Mouse (Mus musculus) hindbrain, postnatal 0 days (tissue): ENCODE measurements around the gene Gpbar1. TPM values are rescaled to one million over a fixed set of nuclear protein-coding genes. Genes with fewer than 3 reads are reported as not detected.
"Not testable (repeated sequence)": the region's sequence is repeated elsewhere in the genome, so short reads cannot be mapped to it uniquely, and the experiment has no call there.

ENCODE experiments used
- ATAC-seq: fragments of 200-750 bp; cut with Nextera tagmentation; 2 replicates; pipeline ENCODE4 v1.8.0; 2017; ENCODE audit warnings: mild to moderate bottlenecking, moderate TSS enrichment, moderate library complexity
- DNase-seq: peaks from one replicate; pipeline ENCODE4 v3.0.0-alpha.2; 2015; ENCODE audit warnings: low spot score
- H3K27ac ChIP-seq: fragments of 300-500 bp; sonication (generic); 2 replicates; pipeline ENCODE4 v1.5.1; 2014; ENCODE audit warnings: mild to moderate bottlenecking
- H3K27me3 ChIP-seq: fragments of 300-500 bp; sonication (generic); 2 replicates; pipeline ENCODE4 v1.6.1; 2014; ENCODE audit warnings: low read length, mixed read lengths; ENCODE audit not compliant: insufficient read depth
- H3K36me3 ChIP-seq: fragments of 300-500 bp; sonication (generic); 2 replicates; pipeline ENCODE4 v1.6.1; 2014; ENCODE audit warnings: low read length, mixed read lengths; ENCODE audit not compliant: insufficient read depth
- H3K4me1 ChIP-seq: fragments of 300-500 bp; sonication (generic); 2 replicates; pipeline ENCODE4 v1.6.1; 2014; ENCODE audit warnings: antibody characterized with exemption, low read length, mixed read lengths; ENCODE audit not compliant: insufficient read depth
- H3K4me2 ChIP-seq: fragments of 300-500 bp; sonication (generic); 2 replicates; pipeline ENCODE4 v1.6.1; 2014; ENCODE audit warnings: low read depth, mild to moderate bottlenecking, low read length, moderate library complexity, mixed read lengths
- H3K4me3 ChIP-seq: fragments of 300-500 bp; sonication (generic); 2 replicates; pipeline ENCODE4 v1.5.1; 2014; ENCODE audit warnings: low read length
- H3K9ac ChIP-seq: fragments of 300-500 bp; sonication (generic); replicated peaks from 2 replicates; pipeline ENCODE4 v1.6.1; 2014; ENCODE audit warnings: mild to moderate bottlenecking, low read length, moderate library complexity, mixed read lengths
- H3K9me3 ChIP-seq: fragments of 300-500 bp; sonication (generic); 2 replicates; pipeline ENCODE4 v1.6.1; 2016; ENCODE audit warnings: low read length, mixed read lengths
- CTCF ChIP-seq: IDR thresholded peaks from 2 replicates; pipeline ENCODE4 v1.5.1; 2016; ENCODE audit warnings: antibody characterized with exemption, control low read depth, low read depth
- WGBS: fragments of 180-500 bp; shearing (Covaris S2); extraction: QIAGEN DNeasy Blood & Tissue Kit; methylation state at CpG from one replicate; pipeline ENCODE4 v1.1.7; 2014; 5-methylcytosine and 5-hydroxymethylcytosine counted together
- polyA plus RNA-seq: library from polyadenylated mRNA; unstranded; fragments of >200 nt; fragmentation: Nextera tagmentation; extraction: Ambion mirVana; gene quantifications from 2 replicates; pipeline ENCODE4 v1.2.1, GENCODE M21; 2015
- total RNA-seq: library from RNA; depleted of rRNA; stranded (reverse); fragments of >200 nt; gene quantifications from 2 replicates; pipeline ENCODE4 v1.2.3, GENCODE M21; 2014; rRNA removed

The Gpbar1 gene
- total and polyA plus RNA-seq, 2 experiments from 2014 or later, result not detected

DNA sequence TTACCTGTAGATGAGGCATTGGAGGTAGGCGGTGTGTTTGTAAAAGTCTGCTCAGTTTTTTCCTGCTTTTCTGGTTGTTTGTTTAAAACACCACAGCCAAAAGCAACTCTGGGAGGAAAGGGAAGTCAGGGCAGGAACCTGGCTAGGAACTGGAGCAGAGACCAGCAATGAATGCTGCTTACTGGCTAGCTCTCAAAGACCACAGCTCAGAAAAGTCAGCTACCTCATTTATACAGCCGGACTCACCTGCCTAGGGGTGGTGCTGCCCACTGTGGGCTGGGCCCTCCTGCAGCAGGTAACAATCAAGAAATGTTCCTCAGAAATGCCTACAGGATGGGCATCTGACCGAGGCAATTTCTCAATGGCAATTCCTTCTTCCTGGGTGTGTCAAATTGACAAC lies 36.4 kb downstream of the Gpbar1 start:
- H3K9ac ChIP-seq, result no peak overlapping the region
- DNase-seq (no peak), ATAC-seq (no peak)
- no peak overlapping the region for H3K4me3 ChIP-seq
- no peaks in the 10 kb centered on the region for H3K27me3 ChIP-seq
- H3K4me2 ChIP-seq, result no peak overlapping the region
- no peak for TF ChIP-seq CTCF
- no peaks in the 10 kb centered on the region for H3K4me1 ChIP-seq
- H3K9me3 ChIP-seq, result no peaks in the 10 kb centered on the region
- H3K36me3 ChIP-seq, result no peaks in the 10 kb centered on the region
- H3K27ac ChIP-seq, result no peak overlapping the region
- 87% methylated on average over 3 of the region's 3 CpGs for WGBS

DNA sequence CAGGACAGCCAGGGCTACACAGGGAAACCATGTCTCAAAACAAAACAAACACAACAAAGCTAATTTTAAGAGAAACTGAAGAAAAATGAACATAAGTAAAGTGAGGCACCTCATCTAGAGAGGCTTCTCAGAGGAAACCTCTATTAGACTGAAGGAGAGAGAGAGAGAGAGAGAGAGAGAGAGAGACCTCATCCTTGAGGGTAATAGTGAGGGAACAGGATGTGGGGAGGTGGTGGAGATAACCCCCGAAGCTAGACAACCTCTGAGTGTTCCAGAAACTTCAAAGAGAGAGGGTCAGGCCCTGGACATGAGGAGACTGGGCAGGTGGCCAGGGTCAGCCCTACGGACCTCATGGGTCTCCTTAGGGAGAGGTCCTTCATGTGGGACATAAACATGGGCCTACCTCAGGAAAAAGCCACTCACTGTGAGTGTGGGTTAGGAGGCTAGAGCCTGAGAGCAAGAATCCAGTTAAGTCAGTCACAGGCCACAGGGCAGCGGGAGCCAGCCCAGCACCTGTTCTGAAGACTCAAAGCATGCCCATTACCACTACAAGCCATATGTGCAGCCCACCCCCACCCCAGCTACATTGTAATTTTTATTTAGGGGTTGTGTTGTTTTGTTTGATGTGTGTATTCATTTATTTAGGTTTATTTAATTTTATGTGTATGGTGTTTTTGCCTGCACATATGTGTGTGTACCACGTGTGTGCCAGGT lies 37.9 kb downstream of the Gpbar1 start:
- no peak overlapping the region for H3K9ac ChIP-seq
- ATAC-seq, result no peak
- DNase-seq, result no peak
- H3K4me1 ChIP-seq, result no peaks in the 10 kb centered on the region
- H3K27me3 ChIP-seq, result no peaks in the 10 kb centered on the region
- H3K9me3 ChIP-seq, result no peaks in the 10 kb centered on the region
- H3K27ac ChIP-seq, result no peak overlapping the region
- 84% methylated on average over 4 of the region's 4 CpGs for WGBS
- H3K4me3 ChIP-seq, result no peak overlapping the region
- H3K36me3 ChIP-seq, result no peaks in the 10 kb centered on the region
- H3K4me2 ChIP-seq, result no peak overlapping the region
- TF ChIP-seq CTCF, result no peak

DNA sequence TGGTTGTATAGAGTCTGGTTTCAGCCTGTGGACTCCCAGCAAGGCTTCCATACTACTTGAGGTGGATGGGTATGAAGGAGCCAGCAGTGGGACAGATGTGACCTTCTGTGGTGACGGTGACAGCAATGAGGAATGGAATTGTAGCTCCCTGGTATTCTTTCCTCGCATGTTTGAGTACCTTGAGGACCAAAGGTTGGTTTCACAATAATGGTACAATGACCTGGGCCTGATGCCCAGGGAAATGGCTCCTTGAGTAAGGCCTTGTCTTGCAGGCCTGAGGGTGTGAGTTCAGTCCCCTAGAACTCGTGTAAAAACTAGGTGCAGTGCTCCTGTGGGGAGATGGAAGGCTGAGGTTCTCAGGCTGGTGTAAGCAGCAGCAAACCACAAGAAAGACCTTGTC lies 40.4 kb downstream of the Gpbar1 start:
- 88% methylated on average over 3 of the region's 3 CpGs for WGBS
- Histone ChIP-seq H3K4me1 (no peaks in the 10 kb centered on the region), H3K4me3 (no peak overlapping the region), H3K27ac (no peak overlapping the region), H3K4me2 (no peak overlapping the region), H3K9ac (no peak overlapping the region), H3K36me3 (no peaks in the 10 kb centered on the region), H3K9me3 (no peaks in the 10 kb centered on the region), H3K27me3 (no peaks in the 10 kb centered on the region)
- no peak for TF ChIP-seq CTCF
- ATAC-seq (no peak), DNase-seq (no peak)

DNA sequence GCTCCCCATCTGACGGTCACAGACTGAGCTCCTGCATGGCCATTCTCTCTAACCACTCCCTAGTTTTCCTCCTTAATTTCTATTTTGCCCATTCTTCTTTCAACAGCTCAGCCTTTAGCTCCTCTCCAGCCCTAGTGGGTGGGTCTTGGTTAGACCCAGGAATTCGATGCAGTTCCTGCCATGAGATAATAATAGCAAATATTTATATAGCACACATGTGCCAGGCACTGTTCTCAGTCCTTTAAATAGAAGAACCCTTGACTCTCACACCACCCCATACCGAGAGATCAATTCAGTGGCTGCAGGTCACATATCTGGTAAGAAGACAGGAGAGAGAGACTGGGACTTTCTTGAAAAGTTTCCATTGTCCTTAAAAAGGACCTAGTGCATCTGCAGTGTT lies 43.0 kb downstream of the Gpbar1 start:
- H3K27me3 ChIP-seq, result no peaks in the 10 kb centered on the region
- H3K9ac ChIP-seq, result no peak overlapping the region
- DNase-seq (no peak), ATAC-seq (no peak)
- WGBS, result 88% methylated on average over 3 of the region's 3 CpGs
- no peak overlapping the region for H3K4me2 ChIP-seq
- no peak for TF ChIP-seq CTCF
- no peak overlapping the region for H3K27ac ChIP-seq
- H3K36me3 ChIP-seq, result no peaks in the 10 kb centered on the region
- H3K4me1 ChIP-seq, result no peaks in the 10 kb centered on the region
- H3K4me3 ChIP-seq, result no peak overlapping the region
- no peaks in the 10 kb centered on the region for H3K9me3 ChIP-seq

DNA sequence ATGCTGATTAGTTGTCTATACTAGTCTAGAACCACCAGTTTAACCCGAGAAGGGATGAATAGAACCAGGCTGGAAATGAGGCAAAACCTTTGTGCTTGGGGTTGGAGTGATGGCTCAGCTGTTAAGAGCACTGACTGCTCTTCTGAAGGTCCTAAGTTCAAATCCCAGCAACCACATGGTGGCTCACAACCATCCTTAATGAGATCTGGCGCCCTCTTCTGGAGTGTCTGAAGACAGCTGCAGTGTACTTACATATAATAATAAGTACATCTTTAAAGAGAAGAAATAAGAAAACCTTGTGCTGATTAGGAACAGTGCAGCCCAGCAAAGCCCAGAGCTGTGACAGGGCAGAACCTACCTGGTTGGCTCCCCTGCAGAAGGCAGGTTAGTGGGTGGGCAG lies 48.6 kb downstream of the Gpbar1 start:
- 64% methylated on average over 2 of the region's 2 CpGs for WGBS
- not testable (repeated sequence) for H3K27me3 ChIP-seq, H3K9ac ChIP-seq, H3K4me1 ChIP-seq, DNase-seq, H3K9me3 ChIP-seq, H3K36me3 ChIP-seq, H3K4me3 ChIP-seq, ATAC-seq, H3K27ac ChIP-seq, H3K4me2 ChIP-seq

Other genes starting within 250 kb of the Gpbar1 start
- gene Tns1, start 154.1 kb upstream of the Gpbar1 start, total RNA-seq, result 24.1 and 28.0 TPM in 2 replicates
- 10.3 and 11.7 TPM in 2 replicates for gene Tns1, start 154.1 kb upstream of the Gpbar1 start, polyA plus RNA-seq
- gene Rufy4, start 153.0 kb upstream of the Gpbar1 start, total RNA-seq, result not detected in 2 replicates
- gene Rufy4, start 153.0 kb upstream of the Gpbar1 start, polyA plus RNA-seq, result 0.08 and 0.10 TPM in 2 replicates
- gene Cxcr2, start 124.6 kb upstream of the Gpbar1 start, total RNA-seq, result 0.52 TPM in 1 of 2 replicates, not detected in the other
- gene Cxcr2, start 124.6 kb upstream of the Gpbar1 start, polyA plus RNA-seq, result 0.05 and 0.18 TPM in 2 replicates
- gene Cxcr1, start 83.9 kb upstream of the Gpbar1 start, total RNA-seq, result not detected in 2 replicates
- not detected in 2 replicates for gene Cxcr1, start 83.9 kb upstream of the Gpbar1 start, polyA plus RNA-seq
- 108 and 131 TPM in 2 replicates for gene Arpc2, start 42.5 kb upstream of the Gpbar1 start, total RNA-seq
- gene Arpc2, start 42.5 kb upstream of the Gpbar1 start, polyA plus RNA-seq, result 414 and 417 TPM in 2 replicates
- 131 and 161 TPM in 2 replicates for gene Aamp, start 6.2 kb downstream of the Gpbar1 start, total RNA-seq
- 212 and 219 TPM in 2 replicates for gene Aamp, start 6.2 kb downstream of the Gpbar1 start, polyA plus RNA-seq
- gene Pnkd, start 6.4 kb downstream of the Gpbar1 start, total RNA-seq, result 102 and 113 TPM in 2 replicates
- gene Pnkd, start 6.4 kb downstream of the Gpbar1 start, polyA plus RNA-seq, result 143 TPM in 2 replicates
- gene Tmbim1, start 27.1 kb downstream of the Gpbar1 start, total RNA-seq, result 16.4 and 17.5 TPM in 2 replicates
- 14.8 and 16.5 TPM in 2 replicates for gene Tmbim1, start 27.1 kb downstream of the Gpbar1 start, polyA plus RNA-seq
- 0.75 and 1.9 TPM in 2 replicates for gene Catip, start 83.6 kb downstream of the Gpbar1 start, total RNA-seq
- 1.8 and 2.6 TPM in 2 replicates for gene Catip, start 83.6 kb downstream of the Gpbar1 start, polyA plus RNA-seq
- gene Slc11a1, start 96.6 kb downstream of the Gpbar1 start, total RNA-seq, result 3.6 and 10.6 TPM in 2 replicates
- gene Slc11a1, start 96.6 kb downstream of the Gpbar1 start, polyA plus RNA-seq, result 2.3 and 2.9 TPM in 2 replicates
- 35.7 and 38.4 TPM in 2 replicates for gene Ctdsp1, start 113.0 kb downstream of the Gpbar1 start, total RNA-seq
- 17.9 and 18.2 TPM in 2 replicates for gene Ctdsp1, start 113.0 kb downstream of the Gpbar1 start, polyA plus RNA-seq
- 0.26 TPM in 1 of 2 replicates, not detected in the other for gene Vil1, start 130.8 kb downstream of the Gpbar1 start, total RNA-seq
- gene Vil1, start 130.8 kb downstream of the Gpbar1 start, polyA plus RNA-seq, result 0.14 and 0.18 TPM in 2 replicates
- gene Cnot9, start 227.5 kb downstream of the Gpbar1 start, total RNA-seq, result 30.3 and 36.7 TPM in 2 replicates
- gene Cnot9, start 227.5 kb downstream of the Gpbar1 start, polyA plus RNA-seq, result 45.4 and 46.0 TPM in 2 replicates